Comparison of ENCODE assay signal across 8 mouse cellular contexts in the genomic region with DNA sequence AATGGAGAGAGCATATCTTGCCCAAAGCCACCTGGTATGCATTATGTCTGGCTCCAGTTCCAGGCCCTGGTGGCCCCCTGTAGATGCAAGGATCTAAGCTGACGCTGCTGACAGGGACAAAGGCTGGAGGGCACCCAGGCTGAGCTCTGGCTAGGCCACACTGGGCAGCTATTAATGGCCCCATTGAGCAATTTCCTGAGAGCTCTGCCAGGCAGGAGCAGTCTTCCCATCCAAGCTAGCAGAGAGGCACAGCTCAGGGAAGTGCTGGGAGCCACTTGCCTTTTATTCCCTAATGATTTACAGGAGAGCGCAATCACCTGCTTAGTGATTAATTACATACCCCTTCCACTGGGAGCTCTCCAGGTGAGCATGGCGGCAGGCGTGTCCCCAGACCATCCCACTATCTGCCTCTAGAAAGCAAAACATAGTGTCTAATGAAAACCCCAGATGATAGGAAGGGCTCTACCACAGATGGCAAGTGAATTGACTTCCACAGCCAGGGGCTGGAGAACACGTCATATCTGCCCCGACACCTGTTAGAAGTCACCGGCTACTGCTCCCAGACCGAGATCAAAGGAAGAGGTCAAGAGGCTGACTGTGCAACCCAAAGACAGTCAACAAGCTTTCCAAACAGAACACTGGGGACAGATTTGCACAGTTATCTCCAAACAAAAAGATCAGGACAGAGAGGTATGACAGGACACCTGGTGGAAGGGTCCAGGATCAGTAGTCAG. TPM values are rescaled to one million over a fixed set of nuclear protein-coding genes. Genes with fewer than 3 reads are reported as not detected.
A peak's percentile ranks its signal among the peaks of the same experiment; 100 is the strongest.
DNase-seq lines count a peak whose midpoint lies in the region; ATAC-seq lines count a peak whose summit lies in the region.

No protein-coding gene starts in this region.

- no peaks in the 10 kb centered on the region for H3K27me3 ChIP-seq in liver, embryonic 16.5 days (ENCODE audit: control insufficient read depth, insufficient read depth, low read depth, low read length)

- no peaks in the 10 kb centered on the region; the same call in 1 of the 2 replicates for H3K9me3 ChIP-seq in liver, embryonic 16.5 days (replicated peaks; ENCODE audit: control insufficient read depth, low read length)

- H3K4me2 ChIP-seq in liver, embryonic 16.5 days (ENCODE audit: low read depth, low read length): no peak overlapping the region

- H3K4me1 ChIP-seq in liver, embryonic 16.5 days (ENCODE audit: control insufficient read depth, low read depth, low read length): peaks cover 18% of the 10 kb centered on the region

- WGBS in liver, embryonic 16.5 days (ENCODE audit: insufficient replicate concordance): 51% methylated on average over 8 of the region's 8 CpGs

- H3K9ac ChIP-seq in liver, embryonic 16.5 days (ENCODE audit: low read depth, low read length): peak overlapping the region; percentile 12; the same call in 1 of the 2 replicates

- H3K4me3 ChIP-seq in liver, embryonic 16.5 days (ENCODE audit: low read depth, low read length): no peak overlapping the region

- peak overlapping the region; percentile 75 for H3K27ac ChIP-seq in liver, embryonic 16.5 days (ENCODE audit: low read length)

- ATAC-seq in liver, embryonic 16.5 days (ENCODE audit: low read depth): peak; percentile 87

- peak; percentile 55 to 86 for DNase-seq in adrenal gland, adult (ENCODE audit: inconsistent age in 2 of 2, low spot score in 1 of 2)
- DNase-seq in adrenal gland, adult 18-20 months (ENCODE audit: low spot score in 2 of 2): no peak
- peak; percentile 92 for DNase-seq in adipocyte (ENCODE audit: low spot score)
- peak; percentile 63 for DNase-seq in kidney, adult 11 months
- DNase-seq in MN1 (ENCODE audit: low spot score): no peak
- no peak for DNase-seq in ovary, adult 18-20 months (ENCODE audit: low spot score)
- no peak for DNase-seq in testis, postnatal 14 days (ENCODE audit: low spot score)

- H3K36me3 ChIP-seq in liver, embryonic 16.5 days (ENCODE audit: control insufficient read depth, insufficient read depth): no peaks in the 10 kb centered on the region

RNA-seq across cellular contexts. Expression of gene Lrp5, which starts 12.1 kb away (rescaled TPM):
- 100 to 1,000 TPM; 102 to 103 TPM for total RNA-seq in adrenal gland, adult 18-20 months (2021)
- polyA plus RNA-seq in liver, embryonic 16.5 days (2015; fragmentation: Nextera tagmentation; extraction: Ambion mirVana): 2.2 and 2.7 TPM in 2 replicates

RNA-seq across cellular contexts. Expression of gene 1810055G02Rik, which starts 33.8 kb away (rescaled TPM):
- 10 to 100 TPM; 32.5 to 43.3 TPM for total RNA-seq in adrenal gland, adult 18-20 months (2021)
- polyA plus RNA-seq in liver, embryonic 16.5 days (2015; fragmentation: Nextera tagmentation; extraction: Ambion mirVana): 15.8 and 16.5 TPM in 2 replicates

Comparison
In these comparisons a context has a peak if more than half of its experiments do, and no peak if none do; other contexts are left out.
1. DNase-seq: peak in adrenal gland, adult (2 of 2), adipocyte (single experiment) and kidney, adult 11 months (single experiment); none in adrenal gland, adult 18-20 months (0 of 2), MN1 (single experiment), ovary, adult 18-20 months (single experiment) and testis, postnatal 14 days (single experiment).